Mouse (Mus musculus) liver, embryonic 11.5 days (tissue): ENCODE measurements around the gene Plekha8. TPM values are rescaled to one million over a fixed set of nuclear protein-coding genes. Genes with fewer than 3 reads are reported as not detected.
A peak's percentile ranks its signal among the peaks of the same experiment; 100 is the strongest.

Experiments
- ATAC-seq: fragments of 200-750 bp; cut with Nextera tagmentation; replicated peaks from 2 replicates; pipeline ENCODE4 v1.8.0; 2017; ENCODE audit warnings: moderate number of reproducible peaks, mild to moderate bottlenecking, moderate TSS enrichment, moderate library complexity; ENCODE audit not compliant: low FRiP score
- DNase-seq: peaks from one replicate; pipeline ENCODE4 v3.0.0-alpha.2; 2017; ENCODE audit warnings: low spot score
- H3K27ac ChIP-seq: fragments of 300-500 bp; sonication (generic); 2 replicates; pipeline ENCODE4 v1.5.1; 2014; ENCODE audit warnings: mild to moderate bottlenecking, low read depth, low read length, control low read depth
- H3K27me3 ChIP-seq: fragments of 300-500 bp; sonication (generic); replicated peaks from 2 replicates; pipeline ENCODE4 v1.6.1; 2014; ENCODE audit warnings: low read length, mixed read lengths; ENCODE audit not compliant: control insufficient read depth, insufficient read depth
- H3K36me3 ChIP-seq: fragments of 300-500 bp; sonication (generic); 2 replicates; pipeline ENCODE4 v1.6.1; 2014; ENCODE audit warnings: mild to moderate bottlenecking, low read length, moderate library complexity, mixed read lengths; ENCODE audit not compliant: control insufficient read depth, insufficient read depth
- H3K4me1 ChIP-seq: fragments of 300-500 bp; sonication (generic); replicated peaks from 2 replicates; pipeline ENCODE4 v1.6.1; 2014; ENCODE audit warnings: low read length, mixed read lengths; ENCODE audit not compliant: control insufficient read depth, insufficient read depth
- H3K4me2 ChIP-seq: fragments of 300-500 bp; sonication (generic); 2 replicates; pipeline ENCODE4 v1.6.1; 2014; ENCODE audit warnings: mild to moderate bottlenecking, control low read depth, moderate library complexity
- H3K4me3 ChIP-seq: fragments of 300-500 bp; sonication (generic); 2 replicates; pipeline ENCODE4 v1.5.1; 2014; ENCODE audit warnings: low read depth, low read length, control low read depth
- H3K9ac ChIP-seq: fragments of 300-500 bp; sonication (generic); 2 replicates; pipeline ENCODE4 v1.6.1; 2014; ENCODE audit warnings: low read depth, low read length, control low read depth
- H3K9me3 ChIP-seq: fragments of 300-500 bp; sonication (generic); 2 replicates; pipeline ENCODE4 v1.6.1; 2016; ENCODE audit warnings: low read length, inconsistent platforms, mixed read lengths; ENCODE audit not compliant: control insufficient read depth
- WGBS: fragments of 180-500 bp; shearing (Covaris S2); extraction: QIAGEN DNeasy Blood & Tissue Kit; methylation state at CpG from one replicate; pipeline ENCODE4 v1.1.7; 2014; 5-methylcytosine and 5-hydroxymethylcytosine counted together
- polyA plus RNA-seq: library from polyadenylated mRNA; unstranded; fragments of >200 nt; fragmentation: Nextera tagmentation; extraction: Ambion mirVana; gene quantifications from 2 replicates; pipeline ENCODE4 v1.2.1, GENCODE M21; 2014

Gene Plekha8
- polyA plus RNA-seq, 1 experiment from 2014 or later: 7.9 TPM

GRCm38 (mm10) chr6:54557671-54558070 lies 37.2 kb upstream of the Plekha8 start:
- 0 out of 2 replicates have a peak, but pooled peaks cover 3% of the 10 kb centered on the region for H3K27me3 ChIP-seq
- DNase-seq (no peak), ATAC-seq (no peak)
- WGBS: 89% methylated on average over 7 of the region's 7 CpGs
- no peaks in the 10 kb centered on the region for H3K9me3 ChIP-seq
- no peaks in the 10 kb centered on the region for H3K4me1 ChIP-seq
- H3K9ac ChIP-seq: no peak overlapping the region
- no peaks in the 10 kb centered on the region for H3K36me3 ChIP-seq
- H3K27ac ChIP-seq: no peak overlapping the region
- H3K4me2 ChIP-seq: no peak overlapping the region
- no peak overlapping the region for H3K4me3 ChIP-seq

GRCm38 (mm10) chr6:54558466-54558865 lies 36.4 kb upstream of the Plekha8 start:
- no peak overlapping the region for H3K4me3 ChIP-seq
- H3K36me3 ChIP-seq: no peaks in the 10 kb centered on the region
- no peak overlapping the region for H3K4me2 ChIP-seq
- H3K4me1 ChIP-seq: no peaks in the 10 kb centered on the region
- ATAC-seq (no peak), DNase-seq (no peak)
- H3K27ac ChIP-seq: no peak overlapping the region
- no peak overlapping the region for H3K9ac ChIP-seq
- WGBS: 79% methylated on average over 7 of the region's 7 CpGs
- peaks cover 5% of the 10 kb centered on the region; the same call in 1 of the 2 replicates for H3K27me3 ChIP-seq
- H3K9me3 ChIP-seq: no peaks in the 10 kb centered on the region

GRCm38 (mm10) chr6:54562018-54562809 lies 32.7 kb upstream of the Plekha8 start:
- WGBS: 70% methylated on average over 17 of the region's 17 CpGs
- peaks cover 4% of the 10 kb centered on the region for H3K4me1 ChIP-seq
- no peak overlapping the region for H3K4me2 ChIP-seq
- H3K27me3 ChIP-seq: peaks cover 34% of the 10 kb centered on the region
- H3K36me3 ChIP-seq: no peaks in the 10 kb centered on the region
- no peak overlapping the region for H3K9ac ChIP-seq
- no peak overlapping the region for H3K4me3 ChIP-seq
- no peak overlapping the region for H3K27ac ChIP-seq
- ATAC-seq (no peak), DNase-seq (no peak)
- no peaks in the 10 kb centered on the region for H3K9me3 ChIP-seq

GRCm38 (mm10) chr6:54563561-54563960 lies 31.4 kb upstream of the Plekha8 start:
- 83% methylated on average over 4 of the region's 4 CpGs for WGBS
- ATAC-seq (no peak), DNase-seq (no peak)
- H3K4me2 ChIP-seq: no peak overlapping the region
- peaks cover 4% of the 10 kb centered on the region for H3K4me1 ChIP-seq
- H3K27me3 ChIP-seq: peaks cover 34% of the 10 kb centered on the region
- no peaks in the 10 kb centered on the region for H3K36me3 ChIP-seq
- H3K4me3 ChIP-seq: no peak overlapping the region
- no peak overlapping the region for H3K27ac ChIP-seq
- H3K9ac ChIP-seq: no peak overlapping the region
- no peaks in the 10 kb centered on the region for H3K9me3 ChIP-seq

- 54% methylated on average over 9 of the region's 9 CpGs for WGBS
- H3K4me3 ChIP-seq: no peak overlapping the region
- no peak overlapping the region for H3K9ac ChIP-seq
- peaks cover 4% of the 10 kb centered on the region for H3K4me1 ChIP-seq
- H3K36me3 ChIP-seq: no peaks in the 10 kb centered on the region
- no peak overlapping the region for H3K27ac ChIP-seq
- H3K9me3 ChIP-seq: no peaks in the 10 kb centered on the region
- H3K4me2 ChIP-seq: no peak overlapping the region; the same call in 1 of the 2 replicates
- DNase-seq (no peak), ATAC-seq (no peak)
- peaks cover 34% of the 10 kb centered on the region for H3K27me3 ChIP-seq
Measured at GRCm38 (mm10) chr6:54564506-54564991, 30.4 kb upstream of the Plekha8 start.

GRCm38 (mm10) chr6:54565012-54565411 lies 29.9 kb upstream of the Plekha8 start:
- Histone ChIP-seq H3K9me3 (no peaks in the 10 kb centered on the region), H3K27ac (no peak overlapping the region), H3K4me1 (peaks cover 4% of the 10 kb centered on the region), H3K4me2 (no peak overlapping the region; the same call in 1 of the 2 replicates), H3K4me3 (no peak overlapping the region), H3K36me3 (no peaks in the 10 kb centered on the region), H3K9ac (no peak overlapping the region), H3K27me3 (peaks cover 31% of the 10 kb centered on the region)
- DNase-seq (no peak), ATAC-seq (no peak)
- WGBS: 49% methylated on average over 3 of the region's 3 CpGs

- Histone ChIP-seq H3K36me3 (no peaks in the 10 kb centered on the region), H3K9me3 (no peaks in the 10 kb centered on the region), H3K27me3 (peaks cover 31% of the 10 kb centered on the region), H3K9ac (no peak within 1 kb of the TSS; the same call in 1 of the 2 replicates), H3K4me1 (peaks cover 4% of the 10 kb centered on the region), H3K27ac (no peak within 1 kb of the TSS), H3K4me2 (peak within 1 kb of the TSS; percentile 86), H3K4me3 (peak within 1 kb of the TSS; percentile 49)
- DNase-seq (peak; percentile 60), ATAC-seq (peak; percentile 34; the same call in 1 of the 2 replicates)
- 1% methylated on average over 60 of the region's 60 CpGs for WGBS
Measured at GRCm38 (mm10) chr6:54565665-54566545, 29.0 kb upstream of the Plekha8 start, which contains the start of gene Scrn1. Gene Scrn1, minus strand, starts transcription at chr6:54566489.

- Histone ChIP-seq H3K4me3 (peak overlapping the region; percentile 49), H3K9me3 (no peaks in the 10 kb centered on the region), H3K9ac (no peak overlapping the region), H3K27me3 (peaks cover 31% of the 10 kb centered on the region), H3K4me1 (peaks cover 4% of the 10 kb centered on the region), H3K27ac (no peak overlapping the region), H3K36me3 (no peaks in the 10 kb centered on the region), H3K4me2 (peak overlapping the region; percentile 86)
- ATAC-seq: no peak
- DNase-seq: no peak
- WGBS: 18% methylated on average over 6 of the region's 6 CpGs
Measured at GRCm38 (mm10) chr6:54566546-54566919, 28.4 kb upstream of the Plekha8 start.
